ENCODE assay signal across 9 mouse cellular contexts in the genomic region with DNA sequence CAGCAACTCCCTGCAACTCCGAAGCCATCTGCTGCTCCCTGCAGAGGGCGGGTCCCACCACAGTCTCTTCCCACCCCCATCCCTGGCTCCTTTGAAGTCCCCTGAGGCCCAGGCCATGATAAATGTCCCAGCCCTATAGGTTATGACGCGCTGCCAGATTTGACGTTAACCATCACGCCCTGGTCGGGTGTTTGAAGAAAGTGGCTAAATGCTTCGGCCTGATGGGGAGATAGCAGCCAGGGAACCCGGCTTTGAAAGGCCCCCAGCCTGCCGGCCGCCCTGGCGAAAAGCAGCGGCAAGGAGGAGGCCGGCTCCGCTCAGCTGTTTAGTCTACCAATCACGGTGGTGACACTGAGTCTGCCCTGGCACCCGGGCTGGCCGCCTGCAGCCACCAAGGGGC.
DNase-seq lines count a peak whose midpoint lies in the region; ATAC-seq and TF ChIP-seq lines count a peak whose summit lies in the region.
"Had no signal": no experiment of that assay in that cellular context is flagged by ENCODE, and none has a peak within 500 bp of the region (broad histone marks: within the 10 kb centered on the region; RNA-seq: fewer than 3 reads in every experiment).

No protein-coding gene starts in this region.

- H3K4me1 ChIP-seq in lung, embryonic 14.5 days (ENCODE audit: insufficient read depth) = no peaks in the 10 kb centered on the region
- peaks cover 6% of the 10 kb centered on the region; the same call in 1 of the 2 replicates for H3K4me1 ChIP-seq in embryonic facial prominence, embryonic 14.5 days (ENCODE audit: control insufficient read depth, insufficient read depth, low read length)
- peaks cover 14% of the 10 kb centered on the region for H3K4me1 ChIP-seq in intestine, embryonic 16.5 days (ENCODE audit: control insufficient read depth, insufficient read depth, low read length)
- H3K4me1 ChIP-seq in stomach, embryonic 14.5 days (ENCODE audit: control insufficient read depth, insufficient read depth, low read length) = peaks cover 10% of the 10 kb centered on the region; the same call in 1 of the 2 replicates

- 0 out of 2 replicates have a peak, but pooled peaks have one; percentile 3 for TF ChIP-seq CTCF in lung, embryonic 14.5 days (IDR thresholded peaks at IDR 0.05; ENCODE audit: low read depth)

- peak overlapping the region; percentile 43 for H3K4me2 ChIP-seq in lung, embryonic 14.5 days
- peak overlapping the region; percentile 24; the same call in 1 of the 2 replicates for H3K4me2 ChIP-seq in embryonic facial prominence, embryonic 14.5 days (ENCODE audit: low read depth, low read length)
- H3K4me2 ChIP-seq in intestine, embryonic 16.5 days (ENCODE audit: low read depth, low read length) = peak overlapping the region; percentile 14; the same call in 1 of the 2 replicates
- peak overlapping the region; percentile 7 for H3K4me2 ChIP-seq in stomach, embryonic 14.5 days (replicated peaks; ENCODE audit: low read depth, low read length)

- 0 out of 2 replicates have a peak, but pooled peaks cover 5% of the 10 kb centered on the region for H3K27me3 ChIP-seq in lung, embryonic 14.5 days (ENCODE audit: insufficient read depth, low read length)
- H3K27me3 ChIP-seq in embryonic facial prominence, embryonic 14.5 days (replicated peaks; ENCODE audit: control insufficient read depth, insufficient read depth, low read length) = no peaks in the 10 kb centered on the region
- H3K27me3 ChIP-seq in intestine, embryonic 16.5 days (replicated peaks; ENCODE audit: control insufficient read depth, insufficient read depth, low read length) = no peaks in the 10 kb centered on the region
- H3K27me3 ChIP-seq in stomach, embryonic 14.5 days (ENCODE audit: control insufficient read depth, insufficient read depth, low read length) = no peaks in the 10 kb centered on the region

- no peaks in the 10 kb centered on the region for H3K36me3 ChIP-seq in lung, embryonic 14.5 days (ENCODE audit: insufficient read depth)
- no peaks in the 10 kb centered on the region for H3K36me3 ChIP-seq in embryonic facial prominence, embryonic 14.5 days (ENCODE audit: control insufficient read depth, insufficient read depth, low read length)
- no peaks in the 10 kb centered on the region for H3K36me3 ChIP-seq in intestine, embryonic 16.5 days (ENCODE audit: control insufficient read depth, insufficient read depth, low read length)
- H3K36me3 ChIP-seq in stomach, embryonic 14.5 days (ENCODE audit: control insufficient read depth, insufficient read depth, low read length) = no peaks in the 10 kb centered on the region

- 3% methylated on average over 18 of the region's 18 CpGs for WGBS in lung, embryonic 14.5 days
- 3% methylated on average over 17 of the region's 18 CpGs for WGBS in embryonic facial prominence, embryonic 14.5 days
- 3% methylated on average over 18 of the region's 18 CpGs for WGBS in intestine, embryonic 16.5 days
- 2% methylated on average over 18 of the region's 18 CpGs for WGBS in stomach, embryonic 14.5 days

- DNase-seq in lung, embryonic 14.5 days = peak; percentile 52
- no peak for DNase-seq in lung, postnatal 25 days (ENCODE audit: low spot score)
- DNase-seq in embryonic facial prominence, embryonic 14.5 days (ENCODE audit: low spot score) = peak; percentile 24
- no peak for DNase-seq in right cerebral cortex, postnatal 25 days
- DNase-seq in frontal cortex, adult 2 months (ENCODE audit: extremely low spot score in 1 of 2, low spot score in 1 of 2) = no peak
- DNase-seq: layer of hippocampus, adult 9-11 months had no signal

- H3K9me3 ChIP-seq in lung, embryonic 14.5 days (ENCODE audit: low read depth, low read length) = no peaks in the 10 kb centered on the region
- H3K9me3 ChIP-seq in embryonic facial prominence, embryonic 14.5 days (ENCODE audit: control insufficient read depth, low read length) = no peaks in the 10 kb centered on the region
- no peaks in the 10 kb centered on the region for H3K9me3 ChIP-seq in intestine, embryonic 16.5 days (ENCODE audit: control insufficient read depth, low read length)
- no peaks in the 10 kb centered on the region for H3K9me3 ChIP-seq in stomach, embryonic 14.5 days (ENCODE audit: control insufficient read depth, low read depth, low read length)
- H3K9me3 ChIP-seq: megakaryocyte, embryonic 14.5 days had no signal

- ATAC-seq in lung, embryonic 14.5 days (ENCODE audit: insufficient read depth) = peak; percentile 70; the same call in 1 of the 2 replicates
- ATAC-seq in embryonic facial prominence, embryonic 14.5 days (ENCODE audit: low read depth) = peak; percentile 55; the same call in 1 of the 2 replicates
- ATAC-seq in intestine, embryonic 16.5 days = peak; percentile 75
- ATAC-seq in stomach, embryonic 14.5 days (ENCODE audit: insufficient number of reproducible peaks, insufficient read depth, low FRiP score, low read depth) = peak; percentile 40; the same call in 1 of the 2 replicates

- peak overlapping the region; percentile 26 for H3K9ac ChIP-seq in lung, embryonic 14.5 days
- peak overlapping the region; percentile 14; the same call in 1 of the 2 replicates for H3K9ac ChIP-seq in embryonic facial prominence, embryonic 14.5 days (ENCODE audit: low read depth, low read length)
- peak overlapping the region; percentile 16; the same call in 1 of the 2 replicates for H3K9ac ChIP-seq in intestine, embryonic 16.5 days (ENCODE audit: low read depth, low read length)
- H3K9ac ChIP-seq in stomach, embryonic 14.5 days (replicated peaks; ENCODE audit: low read depth, low read length) = 0 out of 2 replicates have a peak overlapping the region, but pooled peaks have one; percentile 21

- no peak overlapping the region for H3K27ac ChIP-seq in lung, embryonic 14.5 days (ENCODE audit: low read depth)
- no peak overlapping the region for H3K27ac ChIP-seq in embryonic facial prominence, embryonic 14.5 days (replicated peaks; ENCODE audit: low read depth, low read length)
- no peak overlapping the region for H3K27ac ChIP-seq in intestine, embryonic 16.5 days (ENCODE audit: low read length)
- H3K27ac ChIP-seq in stomach, embryonic 14.5 days (ENCODE audit: low read length) = no peak overlapping the region

- no peak overlapping the region for H3K4me3 ChIP-seq in lung, embryonic 14.5 days (ENCODE audit: low read depth, low read length)
- no peak overlapping the region for H3K4me3 ChIP-seq in embryonic facial prominence, embryonic 14.5 days (ENCODE audit: low read depth, low read length)
- H3K4me3 ChIP-seq in intestine, embryonic 16.5 days (ENCODE audit: low read length) = no peak overlapping the region
- H3K4me3 ChIP-seq in stomach, embryonic 14.5 days (ENCODE audit: low read depth, low read length) = no peak overlapping the region
- H3K4me3 ChIP-seq: megakaryocyte, embryonic 14.5 days had no signal

Comparison
In these comparisons a context has a peak if more than half of its experiments do, and no peak if none do; other contexts are left out.
1. DNase-seq: peak in lung, embryonic 14.5 days (single experiment) and embryonic facial prominence, embryonic 14.5 days (single experiment); none in lung, postnatal 25 days (single experiment), right cerebral cortex, postnatal 25 days (single experiment) and frontal cortex, adult 2 months (0 of 2).
2. Peak in every context shown above with its lines, with median percentiles within 50 percentile points of each other: ATAC-seq, H3K4me2 ChIP-seq and H3K9ac ChIP-seq.